Mouse (Mus musculus) T-cell, adult 2 months (primary cell): ENCODE results near the gene Kcnj4.

ENCODE experiments used
- DNase-seq: peaks from one replicate; pipeline ENCODE4 v3.0.0; 2022; ENCODE audit warnings: low spot score

Gene Kcnj4

GRCm38 (mm10) chr15:79504707-79505452, at the start of gene Kcnj4:
Kcnj4 (minus strand) TSS chr15:79505241.
- no peak for DNase-seq

- DNase-seq = no peak
These were observed 47.5 kb upstream of the Kcnj4 start for GRCm38 (mm10) chr15:79552566-79552965.

GRCm38 (mm10) chr15:79548226-79548625, 43.2 kb upstream of the Kcnj4 start:
- no peak for DNase-seq

- DNase-seq = no peak
These were observed 42.3 kb upstream of the Kcnj4 start for GRCm38 (mm10) chr15:79547289-79547820.

- DNase-seq = peak; percentile 98
These were observed 41.6 kb upstream of the Kcnj4 start, which contains the start of gene Ddx17 for GRCm38 (mm10) chr15:79546410-79547288. Ddx17 (minus strand) TSS chr15:79546741.

GRCm38 (mm10) chr15:79545921-79546399, 40.9 kb upstream of the Kcnj4 start:
- peak; percentile 49 for DNase-seq

- no peak for DNase-seq
These were observed 40.5 kb upstream of the Kcnj4 start for GRCm38 (mm10) chr15:79545496-79545895.

- no peak for DNase-seq
These were observed 38.9 kb upstream of the Kcnj4 start for GRCm38 (mm10) chr15:79543968-79544367.

GRCm38 (mm10) chr15:79533796-79534195, 28.8 kb upstream of the Kcnj4 start:
- DNase-seq = no peak

GRCm38 (mm10) chr15:79529935-79530334, 24.9 kb upstream of the Kcnj4 start:
- DNase-seq = no peak

- DNase-seq = no peak
These were observed 23.1 kb upstream of the Kcnj4 start for GRCm38 (mm10) chr15:79527991-79528639.

- DNase-seq = no peak
These were observed 22.2 kb upstream of the Kcnj4 start for GRCm38 (mm10) chr15:79527192-79527591.

GRCm38 (mm10) chr15:79525979-79526768, 21.1 kb upstream of the Kcnj4 start:
- DNase-seq = no peak

GRCm38 (mm10) chr15:79525564-79525963, 20.5 kb upstream of the Kcnj4 start:
- no peak for DNase-seq

- no peak for DNase-seq
These were observed 14.6 kb upstream of the Kcnj4 start for GRCm38 (mm10) chr15:79519400-79520220.

GRCm38 (mm10) chr15:79518571-79518970, 13.5 kb upstream of the Kcnj4 start:
- no peak for DNase-seq

- no peak for DNase-seq
These were observed 12.7 kb upstream of the Kcnj4 start for GRCm38 (mm10) chr15:79517710-79518109.

GRCm38 (mm10) chr15:79516171-79517096, 11.4 kb upstream of the Kcnj4 start, which contains the start of gene Kdelr3:
Kdelr3 (plus strand) TSS chr15:79516411.
- DNase-seq = peak; percentile 40

- DNase-seq = no peak
These were observed 8.9 kb upstream of the Kcnj4 start for GRCm38 (mm10) chr15:79513940-79514339.
